Mouse (Mus musculus): ENCODE results near the gene Dgcr8.

Dgcr8 gene

GRCm38 (mm10) chr16:18217579-18217978 lies 71.5 kb downstream of the Dgcr8 start, which contains the start of gene Ccdc188:
Gene Ccdc188, plus strand, starts transcription at chr16:18217879.
- no peak for DNase-seq

DNA sequence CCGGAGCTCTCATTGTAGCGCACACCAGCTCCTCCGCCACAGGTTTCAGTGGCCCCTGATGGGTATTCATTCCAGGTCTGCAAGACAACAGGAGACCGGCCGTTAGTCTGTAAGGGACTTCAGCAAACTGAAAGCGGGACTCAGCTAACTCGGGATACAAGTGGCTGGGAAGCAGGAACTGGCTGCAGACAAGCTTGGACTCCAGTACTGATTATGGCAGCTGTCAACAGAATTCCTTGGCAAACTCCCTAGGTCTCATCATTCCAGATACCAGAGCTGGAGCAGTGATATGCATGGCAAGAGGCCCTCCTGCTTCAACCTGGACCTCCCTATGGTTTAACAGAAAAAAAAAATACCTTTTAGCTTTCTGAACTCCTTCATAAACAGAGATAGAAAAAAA lies 74.2 kb downstream of the Dgcr8 start:
- no peak for DNase-seq

DNA sequence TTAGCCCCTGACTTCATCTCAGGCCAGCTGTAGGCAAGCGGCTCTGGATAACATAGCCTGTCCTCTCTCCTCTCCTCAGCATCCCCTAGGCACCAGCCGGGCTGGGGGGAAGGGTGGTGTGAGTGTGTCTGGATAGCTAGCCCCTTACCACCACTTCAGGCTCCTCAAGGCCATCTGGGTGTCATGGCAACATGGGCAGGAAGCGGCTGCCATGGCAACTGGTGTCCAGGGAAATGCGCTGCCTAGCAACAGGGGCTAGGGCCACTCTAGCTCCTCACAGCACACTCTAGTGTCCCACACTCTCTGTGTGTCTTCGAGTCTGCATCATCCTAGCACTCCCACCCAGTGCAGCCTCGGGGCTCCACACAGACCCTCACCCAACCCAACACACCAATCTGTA lies 75.4 kb downstream of the Dgcr8 start:
- no peak for DNase-seq

DNA sequence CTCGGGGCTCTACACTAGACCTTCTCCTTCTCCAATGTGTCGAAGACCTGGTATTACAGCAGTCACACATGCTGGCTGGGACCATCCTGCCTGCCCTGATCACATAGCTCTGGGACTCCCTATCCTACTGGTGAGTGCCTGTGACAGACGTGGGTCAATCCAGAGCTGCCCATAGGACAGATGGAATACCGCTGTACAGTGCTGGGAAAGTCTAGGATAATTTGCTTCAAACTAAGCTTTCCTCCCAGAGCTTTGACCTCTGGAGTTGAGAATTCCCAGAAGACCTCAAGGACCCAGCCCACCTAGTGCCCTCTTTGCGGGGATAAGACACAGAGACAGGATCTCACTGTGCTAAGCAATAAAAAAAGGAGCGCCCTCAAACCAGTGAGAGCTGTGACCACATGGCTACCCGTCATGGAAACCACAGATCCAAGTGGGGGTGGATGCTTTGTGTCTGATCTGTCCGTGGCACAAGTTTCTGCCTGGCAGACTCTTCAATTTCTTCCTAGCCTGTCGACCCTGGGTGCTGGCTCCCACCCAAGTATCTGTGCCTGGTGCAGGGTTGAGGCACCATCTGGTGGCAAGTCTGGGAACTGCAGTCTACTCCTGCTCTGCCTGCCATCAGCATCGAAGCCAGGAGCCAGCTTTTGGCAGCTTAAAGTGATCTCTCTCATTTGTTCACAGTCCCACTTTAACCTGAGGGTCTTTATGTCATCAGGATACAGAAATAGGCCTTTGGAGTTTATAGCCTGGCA lies 77.5 kb downstream of the Dgcr8 start:
- DNase-seq, result peak; percentile 95

DNA sequence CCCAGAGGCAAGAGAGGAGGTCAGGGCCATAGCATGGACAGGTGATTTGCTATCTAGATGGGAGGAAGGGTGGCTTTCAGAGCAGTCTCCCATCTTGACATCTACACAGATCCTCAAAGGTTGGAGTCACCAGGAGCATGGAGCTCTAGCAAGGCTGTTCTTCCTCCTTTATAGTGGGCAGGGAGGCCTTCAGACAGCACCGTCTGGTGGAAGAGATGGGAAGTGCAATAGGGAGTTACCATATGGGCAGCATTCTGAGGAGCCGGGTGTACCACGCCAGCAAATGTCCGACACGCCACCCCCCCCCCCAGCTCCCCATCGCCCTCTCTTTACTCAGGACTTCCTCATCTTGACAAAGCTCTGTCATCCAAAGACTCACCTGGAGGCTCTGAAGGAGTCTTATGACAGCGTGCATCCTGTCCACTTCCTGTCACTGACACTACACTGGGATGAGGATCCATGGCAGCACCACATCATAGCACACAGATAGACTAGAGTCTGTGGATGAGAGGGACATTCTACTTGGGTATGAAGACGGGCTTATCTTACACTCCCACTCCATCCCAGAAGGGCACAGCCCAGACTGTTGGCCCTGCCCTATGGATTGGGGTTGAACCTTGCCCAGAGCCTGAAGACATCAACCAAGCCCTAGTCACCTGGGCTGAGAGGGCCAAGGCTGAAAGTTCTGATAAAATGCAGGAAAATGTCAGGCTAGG lies 78.2 kb downstream of the Dgcr8 start:
- peak; percentile 79 for DNase-seq
